Mouse (Mus musculus): ENCODE measurements around the gene Atp6v0a4. TPM values are rescaled to one million over a fixed set of nuclear protein-coding genes. Genes with fewer than 3 reads are reported as not detected.

Gene Atp6v0a4
- polyA plus RNA-seq, 1 experiment from 2014 or later, result 0.25 TPM

- Histone ChIP-seq H3K36me3 (replicated peaks) (0 out of 2 replicates have a peak, but pooled peaks cover 4% of the 10 kb centered on the region), H3K4me1 (no peaks in the 10 kb centered on the region), H3K27me3 (replicated peaks) (no peaks in the 10 kb centered on the region), H3K4me3 (no peak overlapping the region), H3K4me2 (no peak overlapping the region), H3K9ac (no peak overlapping the region), H3K9me3 (no peaks in the 10 kb centered on the region), H3K27ac (no peak overlapping the region)
- WGBS, result 87% methylated on average over 5 of the region's 5 CpGs
- ATAC-seq (replicated peaks), result no peak
Observed at GRCm38 (mm10) chr6:38121843-38122242, 2.5 kb downstream of the Atp6v0a4 start.

GRCm38 (mm10) chr6:38120681-38121371, 3.6 kb downstream of the Atp6v0a4 start:
- Histone ChIP-seq H3K4me1 (no peaks in the 10 kb centered on the region), H3K36me3 (replicated peaks) (no peaks in the 10 kb centered on the region), H3K27me3 (replicated peaks) (no peaks in the 10 kb centered on the region), H3K9me3 (no peaks in the 10 kb centered on the region), H3K4me2 (no peak overlapping the region), H3K4me3 (no peak overlapping the region), H3K9ac (no peak overlapping the region), H3K27ac (no peak overlapping the region)
- 75% methylated on average over 9 of the region's 9 CpGs for WGBS
- ATAC-seq (replicated peaks), result no peak; the same call in 1 of the 2 replicates

- Histone ChIP-seq H3K9ac (no peak overlapping the region), H3K27me3 (replicated peaks) (no peaks in the 10 kb centered on the region), H3K4me1 (no peaks in the 10 kb centered on the region), H3K4me3 (no peak overlapping the region), H3K9me3 (no peaks in the 10 kb centered on the region), H3K27ac (no peak overlapping the region), H3K4me2 (no peak overlapping the region), H3K36me3 (replicated peaks) (no peaks in the 10 kb centered on the region)
- ATAC-seq (replicated peaks), result no peak
- WGBS, result 91% methylated on average over 6 of the region's 6 CpGs
Observed at GRCm38 (mm10) chr6:38118341-38118740, 6.0 kb downstream of the Atp6v0a4 start.

- Histone ChIP-seq H3K27me3 (replicated peaks) (no peaks in the 10 kb centered on the region), H3K4me3 (no peak overlapping the region), H3K9ac (no peak overlapping the region), H3K27ac (no peak overlapping the region), H3K4me1 (no peaks in the 10 kb centered on the region), H3K9me3 (no peaks in the 10 kb centered on the region), H3K4me2 (no peak overlapping the region), H3K36me3 (replicated peaks) (no peaks in the 10 kb centered on the region)
- WGBS, result 80% methylated on average over 4 of the region's 4 CpGs
- no peak for ATAC-seq (replicated peaks)
Observed at GRCm38 (mm10) chr6:38116107-38116770, 8.1 kb downstream of the Atp6v0a4 start.

- H3K9me3 ChIP-seq, result no peaks in the 10 kb centered on the region
- H3K36me3 ChIP-seq (replicated peaks), result no peaks in the 10 kb centered on the region
- no peak for ATAC-seq (replicated peaks)
- H3K9ac ChIP-seq, result no peak overlapping the region
- H3K4me2 ChIP-seq, result no peak overlapping the region
- H3K27ac ChIP-seq, result no peak overlapping the region
- no peaks in the 10 kb centered on the region for H3K27me3 ChIP-seq (replicated peaks)
- no peak overlapping the region for H3K4me3 ChIP-seq
- 72% methylated on average over 9 of the region's 9 CpGs for WGBS
- no peaks in the 10 kb centered on the region for H3K4me1 ChIP-seq
Observed at GRCm38 (mm10) chr6:38110859-38111258, 13.5 kb downstream of the Atp6v0a4 start.

- Histone ChIP-seq H3K9ac (no peak overlapping the region), H3K27me3 (replicated peaks) (no peaks in the 10 kb centered on the region), H3K4me2 (no peak overlapping the region), H3K9me3 (no peaks in the 10 kb centered on the region), H3K36me3 (replicated peaks) (no peaks in the 10 kb centered on the region), H3K4me1 (no peaks in the 10 kb centered on the region), H3K27ac (no peak overlapping the region), H3K4me3 (no peak overlapping the region)
- 25% methylated on average over 9 of the region's 9 CpGs for WGBS
- ATAC-seq (replicated peaks), result no peak
Observed at GRCm38 (mm10) chr6:38109871-38110270, 14.5 kb downstream of the Atp6v0a4 start.

GRCm38 (mm10) chr6:38109160-38109795, 15.1 kb downstream of the Atp6v0a4 start, which contains the start of gene Tmem213:
Gene Tmem213, plus strand, starts transcription at chr6:38109255.
- Histone ChIP-seq H3K27ac (no peak within 1 kb of the TSS), H3K4me3 (no peak within 1 kb of the TSS), H3K27me3 (replicated peaks) (no peaks in the 10 kb centered on the region), H3K36me3 (replicated peaks) (no peaks in the 10 kb centered on the region), H3K4me1 (no peaks in the 10 kb centered on the region), H3K9ac (no peak within 1 kb of the TSS), H3K4me2 (no peak within 1 kb of the TSS), H3K9me3 (no peaks in the 10 kb centered on the region)
- WGBS, result 26% methylated on average over 9 of the region's 9 CpGs
- no peak for ATAC-seq (replicated peaks)

- no peak overlapping the region for H3K4me2 ChIP-seq
- no peaks in the 10 kb centered on the region for H3K4me1 ChIP-seq
- no peaks in the 10 kb centered on the region for H3K9me3 ChIP-seq
- H3K27ac ChIP-seq, result no peak overlapping the region
- no peaks in the 10 kb centered on the region for H3K36me3 ChIP-seq (replicated peaks)
- ATAC-seq (replicated peaks), result no peak
- no peaks in the 10 kb centered on the region for H3K27me3 ChIP-seq (replicated peaks)
- no peak overlapping the region for H3K9ac ChIP-seq
- H3K4me3 ChIP-seq, result no peak overlapping the region
- 91% methylated on average over 5 of the region's 5 CpGs for WGBS
Observed at GRCm38 (mm10) chr6:38108449-38108848, 15.9 kb downstream of the Atp6v0a4 start.

GRCm38 (mm10) chr6:38105924-38106323, 18.5 kb downstream of the Atp6v0a4 start:
- Histone ChIP-seq H3K36me3 (replicated peaks) (no peaks in the 10 kb centered on the region), H3K27me3 (replicated peaks) (no peaks in the 10 kb centered on the region), H3K9ac (no peak overlapping the region), H3K4me3 (no peak overlapping the region), H3K9me3 (no peaks in the 10 kb centered on the region), H3K27ac (no peak overlapping the region), H3K4me2 (no peak overlapping the region), H3K4me1 (no peaks in the 10 kb centered on the region)
- WGBS, result 88% methylated on average over 9 of the region's 9 CpGs
- ATAC-seq (replicated peaks), result no peak

- H3K27me3 ChIP-seq (replicated peaks), result no peaks in the 10 kb centered on the region
- no peak overlapping the region for H3K4me3 ChIP-seq
- H3K27ac ChIP-seq, result no peak overlapping the region
- no peak overlapping the region for H3K9ac ChIP-seq
- ATAC-seq (replicated peaks), result no peak
- no peaks in the 10 kb centered on the region for H3K4me1 ChIP-seq
- H3K36me3 ChIP-seq (replicated peaks), result no peaks in the 10 kb centered on the region
- no peaks in the 10 kb centered on the region for H3K9me3 ChIP-seq
- H3K4me2 ChIP-seq, result no peak overlapping the region
- WGBS, result 49% methylated on average over 6 of the region's 6 CpGs
Observed at GRCm38 (mm10) chr6:38103775-38104174, 20.6 kb downstream of the Atp6v0a4 start.

GRCm38 (mm10) chr6:38102216-38102795, 22.1 kb downstream of the Atp6v0a4 start:
- Histone ChIP-seq H3K4me2 (no peak overlapping the region), H3K9me3 (no peaks in the 10 kb centered on the region), H3K9ac (no peak overlapping the region), H3K36me3 (replicated peaks) (no peaks in the 10 kb centered on the region), H3K4me3 (no peak overlapping the region), H3K27me3 (replicated peaks) (no peaks in the 10 kb centered on the region), H3K27ac (no peak overlapping the region), H3K4me1 (no peaks in the 10 kb centered on the region)
- no peak for ATAC-seq (replicated peaks)
- WGBS, result 86% methylated on average over 7 of the region's 7 CpGs

GRCm38 (mm10) chr6:38096961-38097370, 27.4 kb downstream of the Atp6v0a4 start:
- Histone ChIP-seq H3K9ac (no peak overlapping the region), H3K4me3 (no peak overlapping the region), H3K27me3 (replicated peaks) (no peaks in the 10 kb centered on the region), H3K4me2 (no peak overlapping the region), H3K9me3 (no peaks in the 10 kb centered on the region), H3K4me1 (no peaks in the 10 kb centered on the region), H3K36me3 (replicated peaks) (no peaks in the 10 kb centered on the region), H3K27ac (no peak overlapping the region)
- ATAC-seq (replicated peaks), result no peak
- WGBS, result 80% methylated on average over 5 of the region's 5 CpGs

Data from midbrain, embryonic 15.5 days (tissue).